Mouse (Mus musculus) megakaryocyte progenitor cell, adult 5-6 weeks (primary cell): ENCODE results near the gene Txlnb. TPM values are rescaled to one million over a fixed set of nuclear protein-coding genes. Genes with fewer than 3 reads are reported as not detected.
A peak's percentile ranks its signal among the peaks of the same experiment; 100 is the strongest.
"Not testable (repeated sequence)": the region's sequence is repeated elsewhere in the genome, so short reads cannot be mapped to it uniquely, and the experiment has no call there.

Experiments
- ATAC-seq: replicated peaks from 2 replicates; pipeline ENCODE4 v1.8.0; 2016; ENCODE audit warnings: mild to moderate bottlenecking, moderate TSS enrichment, inconsistent platforms; ENCODE audit not compliant: poor library complexity
- total RNA-seq, 2 experiments: library from RNA; stranded (forward) in 1 of 2; stranded (reverse) in 1 of 2; fragments of 157-497, 149-512 nt in 1 of 2; fragments of 200-1000 nt in 1 of 2; gene quantifications; 2 replicates each; pipeline versions ENCODE4 v1.2.3 to v1.2.4; 2015 to 2017

The Txlnb gene
- total RNA-seq, 2 experiments from 2014 or later: 0.37 to 0.44 TPM

DNA sequence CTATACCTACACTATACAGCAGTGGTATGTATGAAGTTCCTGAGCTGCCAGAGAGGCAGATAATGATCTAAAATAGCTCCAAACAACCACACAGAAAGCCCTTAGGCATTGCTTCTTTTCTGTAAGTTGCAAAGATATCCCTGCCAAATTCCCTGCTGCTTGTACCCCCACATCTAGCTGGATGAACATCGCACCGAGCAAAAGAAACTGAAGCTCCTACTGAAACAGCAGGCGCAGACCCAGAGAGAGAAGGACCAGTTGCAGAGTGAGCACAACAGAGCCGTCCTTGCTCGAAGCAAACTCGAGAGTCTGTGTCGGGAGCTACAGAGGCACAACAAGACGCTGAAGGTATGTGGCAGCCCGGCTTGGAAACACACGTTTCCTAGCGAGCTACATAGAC is 19.0 kb downstream of the Txlnb start:
- ATAC-seq: no peak

DNA sequence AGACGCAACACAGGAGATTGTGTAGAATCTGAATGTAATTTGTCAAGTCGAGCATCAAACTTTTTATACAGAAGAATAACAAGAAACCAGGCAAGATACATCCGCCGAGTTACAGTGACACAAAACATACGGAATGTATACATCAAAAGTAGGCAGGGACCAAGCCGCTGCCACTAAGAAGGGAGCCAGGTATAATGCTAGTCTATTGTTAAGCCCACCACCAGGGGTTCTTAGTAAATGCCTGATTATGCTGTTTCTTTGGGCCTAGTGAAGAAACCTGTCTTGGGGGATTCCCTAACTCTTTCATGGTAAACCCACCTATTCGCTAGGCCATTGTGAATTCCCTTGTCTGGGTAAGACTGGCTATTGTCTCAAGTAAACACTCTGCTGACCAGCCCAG is 24.4 kb downstream of the Txlnb start:
- ATAC-seq: not testable (repeated sequence)

DNA sequence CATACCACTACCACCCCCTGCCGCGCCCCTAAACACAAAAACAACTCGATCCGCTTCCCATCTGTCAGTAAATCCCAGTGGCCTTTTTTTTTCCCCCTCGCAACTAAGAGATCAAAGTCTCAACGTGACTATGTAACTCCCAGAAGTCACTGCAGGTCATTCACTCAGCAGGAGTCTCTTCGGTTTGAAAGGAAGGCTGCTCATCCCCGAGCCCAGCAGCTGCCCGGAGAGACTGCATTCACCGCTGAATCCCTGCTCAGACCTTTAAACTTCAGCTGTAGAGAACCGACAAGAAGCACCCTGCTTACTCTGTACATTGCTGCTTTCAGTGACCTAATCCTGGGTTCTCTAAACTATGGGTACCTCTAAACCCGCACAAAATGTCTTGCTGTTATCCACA is 31.4 kb downstream of the Txlnb start:
- no peak for ATAC-seq

DNA sequence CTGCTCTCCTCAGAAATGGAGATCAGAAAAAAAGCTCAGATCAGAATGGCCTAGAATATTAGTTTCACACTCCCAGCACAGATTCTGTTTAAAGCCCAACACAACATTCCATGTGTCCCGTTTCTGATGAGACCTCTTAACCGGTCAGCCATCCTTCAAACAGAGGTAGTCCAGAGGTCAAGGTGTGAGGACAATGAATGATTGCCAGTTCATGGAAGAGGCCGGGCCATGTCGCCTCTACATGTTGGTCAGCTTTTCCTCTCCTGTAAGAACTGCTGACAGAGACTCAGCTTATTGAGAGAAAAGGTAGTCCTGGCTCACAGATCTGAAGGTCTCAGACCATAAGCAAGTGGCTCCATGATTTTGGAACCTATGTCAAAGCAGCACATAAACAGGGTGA is 33.2 kb downstream of the Txlnb start:
- ATAC-seq: no peak

DNA sequence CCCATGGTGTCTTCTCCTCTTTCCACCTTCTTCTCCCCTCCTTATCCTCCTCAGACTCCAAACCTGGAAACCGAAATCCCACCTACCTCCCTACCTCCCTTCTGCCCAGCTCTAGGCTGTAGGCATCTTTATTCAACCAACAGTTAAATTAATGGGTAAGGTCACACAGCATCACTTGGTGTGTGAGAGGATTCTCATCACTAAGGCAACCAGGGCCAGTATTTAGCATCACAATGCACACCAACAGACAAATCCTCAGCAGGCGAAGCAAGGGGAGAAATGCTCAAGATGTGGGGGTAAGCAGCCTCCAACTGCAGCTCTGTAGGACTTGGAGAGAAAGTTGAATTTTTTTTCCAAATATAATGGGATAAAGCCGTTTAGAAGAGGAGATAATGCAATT is 35.0 kb downstream of the Txlnb start:
- ATAC-seq: no peak

DNA sequence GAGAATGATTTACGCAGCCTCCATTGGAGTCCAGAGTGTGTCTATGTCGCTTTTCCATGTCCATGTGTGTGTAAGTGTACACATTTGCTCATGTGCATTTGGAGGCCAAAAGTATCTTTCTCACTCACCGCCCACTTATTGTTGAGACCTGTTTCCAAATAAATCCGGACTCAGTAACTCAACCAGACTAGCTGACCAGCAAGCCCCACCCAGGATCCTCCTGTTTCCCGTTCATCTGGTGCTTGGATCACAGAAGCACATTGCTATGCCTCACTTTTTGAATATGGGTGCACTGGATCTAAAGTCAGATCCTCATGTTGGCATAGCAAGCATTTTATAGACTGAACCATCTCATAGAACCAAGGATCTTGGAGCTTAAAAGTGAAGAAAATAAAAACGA is 39.0 kb downstream of the Txlnb start:
- ATAC-seq: no peak

DNA sequence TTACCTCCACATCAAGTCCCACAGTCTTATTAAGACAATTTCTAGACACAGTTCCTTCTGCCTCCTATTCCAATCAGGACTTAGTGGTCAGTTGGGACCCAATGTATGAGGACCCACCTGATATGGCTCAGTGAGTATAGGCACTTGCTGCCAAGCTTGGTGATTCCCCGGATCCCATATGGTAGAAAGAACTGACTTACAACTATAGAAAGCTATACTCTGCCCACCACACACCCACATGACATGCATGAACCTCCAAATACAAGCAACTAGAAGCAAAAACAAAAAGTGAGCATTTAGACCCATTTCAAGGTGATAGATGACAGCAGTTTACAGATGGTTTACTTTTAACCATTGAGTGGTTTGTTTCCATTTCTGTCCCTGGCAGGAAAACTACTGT is 40.2 kb downstream of the Txlnb start:
- ATAC-seq: no peak

DNA sequence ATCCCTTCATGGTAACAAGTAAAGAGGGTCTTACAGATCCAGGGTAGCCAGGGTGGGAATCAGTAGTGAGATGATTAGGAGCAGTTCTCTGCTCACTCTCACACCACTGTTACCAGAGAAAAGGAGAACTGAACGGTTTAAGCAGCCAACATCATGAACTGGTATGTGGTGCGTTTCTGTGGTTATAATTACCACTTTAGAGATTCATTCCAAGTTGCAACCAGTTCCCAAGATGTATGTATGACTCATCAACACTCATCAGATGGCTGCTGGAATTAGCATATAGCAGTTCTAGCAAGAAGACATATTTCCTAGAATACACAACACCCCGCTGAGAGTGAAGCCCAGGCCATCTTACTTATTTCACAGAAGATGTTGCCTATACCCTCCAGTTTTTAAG is 46.0 kb downstream of the Txlnb start:
- ATAC-seq: peak; percentile 60

DNA sequence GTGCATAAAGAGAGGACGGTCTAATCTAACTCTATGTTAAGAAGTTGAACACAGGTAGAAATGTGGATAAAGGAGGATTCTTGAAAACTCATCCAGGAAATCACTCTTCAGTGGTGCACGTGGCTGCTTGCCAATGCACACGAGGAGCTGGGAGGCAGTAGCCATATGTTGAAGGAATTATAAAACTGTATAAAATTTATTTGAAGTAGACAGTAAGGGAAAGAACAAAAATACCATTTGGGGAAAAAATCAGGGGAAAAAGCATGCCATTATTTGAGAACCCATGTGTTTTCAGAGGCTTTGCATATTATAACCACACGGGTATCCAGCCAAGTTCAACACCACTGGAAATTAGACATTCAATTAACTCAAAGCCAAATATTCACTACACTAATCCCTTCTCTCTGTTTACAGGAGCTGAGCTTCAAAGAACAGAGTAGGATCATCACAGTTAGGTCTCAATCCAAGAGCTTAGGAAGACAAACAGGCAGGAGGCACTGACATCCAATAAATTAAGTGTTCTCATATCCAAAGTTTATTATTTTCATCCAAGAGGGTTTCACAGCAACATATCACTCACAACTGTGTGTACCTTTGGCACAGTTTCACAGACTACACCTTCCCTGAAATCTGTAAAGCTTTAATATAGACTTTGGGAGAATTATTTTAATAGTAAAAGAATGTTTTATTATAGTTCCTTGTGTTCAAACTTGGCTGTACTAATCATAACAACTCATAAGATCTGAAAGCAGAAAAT is 48.9 kb downstream of the Txlnb start:
- ATAC-seq: no peak

DNA sequence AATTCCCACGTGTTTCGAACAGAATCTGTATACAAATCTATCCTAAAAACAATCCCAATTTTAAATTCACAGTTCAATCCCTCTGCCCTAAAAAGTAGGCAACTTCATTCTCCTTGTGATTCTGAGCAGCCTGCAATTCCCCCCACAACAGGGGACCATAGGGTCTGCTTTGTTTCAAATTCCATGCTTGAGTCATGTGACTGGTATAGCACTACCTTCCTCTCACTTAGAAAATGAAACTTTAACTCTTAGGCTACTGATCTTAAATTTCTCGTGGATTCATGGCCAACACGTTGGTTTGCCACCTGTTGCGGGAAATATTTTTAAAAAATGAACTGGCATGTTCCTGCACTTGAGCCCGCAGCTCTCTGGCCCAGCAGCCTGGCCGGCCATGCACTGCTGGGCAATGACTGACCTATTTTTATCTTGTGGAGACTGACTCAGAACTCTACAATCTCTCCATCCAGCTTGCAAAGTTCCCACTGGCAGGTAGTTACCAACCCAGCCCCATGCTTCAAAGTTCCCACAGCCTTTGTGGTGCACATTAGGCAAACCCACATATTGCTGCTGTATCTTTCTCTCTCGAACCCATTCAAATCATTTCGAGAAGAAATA is 61.7 kb downstream of the Txlnb start:
- ATAC-seq: no peak

DNA sequence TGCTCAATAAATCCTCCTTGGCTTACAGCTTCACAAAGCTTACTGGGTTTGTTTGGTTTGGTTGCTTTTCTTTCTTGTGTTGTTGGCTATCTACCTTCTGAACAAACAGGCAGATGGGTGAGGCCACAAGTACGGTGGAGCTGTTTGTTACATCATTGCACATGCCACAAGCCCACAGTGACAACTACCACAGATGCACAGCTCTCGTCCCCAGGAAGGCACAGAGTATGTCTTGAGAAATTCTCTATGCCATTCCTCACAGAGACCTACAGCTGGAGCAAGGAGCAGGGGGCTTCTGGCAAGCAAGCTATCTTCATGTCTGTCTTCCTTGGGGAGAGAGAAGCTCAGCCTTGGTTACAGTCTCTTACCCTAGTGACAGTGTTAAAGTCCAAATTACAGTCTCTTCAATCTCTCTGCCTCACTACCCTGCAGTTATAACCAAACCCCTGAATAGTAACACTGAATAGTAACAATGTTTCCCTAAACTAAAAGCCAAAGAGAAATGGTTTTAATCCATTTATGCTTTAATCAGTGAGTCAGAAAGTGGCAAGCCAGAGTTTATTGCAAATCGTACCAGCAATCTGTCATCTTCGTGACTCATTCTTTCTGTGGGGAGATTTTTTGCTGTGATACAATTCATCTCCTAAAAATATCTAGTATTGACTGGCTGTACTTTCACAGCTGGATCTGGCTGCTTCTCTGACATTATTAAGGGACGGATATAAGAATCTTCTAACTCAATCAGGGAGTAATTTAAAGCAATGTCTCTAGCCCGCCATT is 64.9 kb downstream of the Txlnb start:
- ATAC-seq: no peak

DNA sequence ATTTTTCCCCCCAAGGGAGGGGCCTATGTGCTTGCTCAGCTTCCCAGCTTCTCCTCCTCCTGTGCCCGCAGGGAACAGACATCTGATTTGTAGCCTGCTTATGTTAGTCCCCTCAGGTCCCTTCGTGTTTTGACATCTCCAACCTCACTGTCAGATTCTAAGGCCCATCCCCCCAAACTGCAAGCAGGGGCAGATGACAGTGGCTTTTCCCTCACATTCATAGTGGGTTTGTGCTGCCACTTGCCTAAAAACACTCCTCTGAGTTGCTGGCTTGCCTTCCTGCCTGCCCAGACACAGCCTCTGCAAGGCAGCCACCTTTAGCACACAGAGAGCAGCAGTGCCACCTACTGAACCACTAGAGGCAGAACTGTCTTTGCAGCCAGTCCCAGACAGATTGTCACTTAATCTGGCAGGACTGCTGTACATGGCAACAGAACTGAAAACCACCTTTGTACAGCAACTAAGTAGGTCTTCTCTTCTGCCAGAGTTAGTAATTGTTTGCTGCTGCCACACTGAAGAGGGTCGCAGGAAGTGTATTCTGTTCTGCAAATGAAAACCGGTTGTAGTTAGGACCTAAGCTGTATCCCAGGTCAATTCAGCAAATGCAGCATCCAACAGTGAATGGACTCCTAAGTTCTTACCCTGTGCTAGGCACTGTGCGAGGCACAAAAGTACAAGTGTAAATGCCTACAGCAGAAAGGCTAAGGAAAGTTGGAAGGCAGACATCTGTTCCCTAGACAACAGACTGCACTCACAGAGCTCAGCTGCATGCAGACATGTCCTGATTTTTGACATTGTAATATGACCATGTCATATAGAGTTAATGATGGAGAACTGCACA is 74.0 kb downstream of the Txlnb start:
- peak; percentile 98 for ATAC-seq

DNA sequence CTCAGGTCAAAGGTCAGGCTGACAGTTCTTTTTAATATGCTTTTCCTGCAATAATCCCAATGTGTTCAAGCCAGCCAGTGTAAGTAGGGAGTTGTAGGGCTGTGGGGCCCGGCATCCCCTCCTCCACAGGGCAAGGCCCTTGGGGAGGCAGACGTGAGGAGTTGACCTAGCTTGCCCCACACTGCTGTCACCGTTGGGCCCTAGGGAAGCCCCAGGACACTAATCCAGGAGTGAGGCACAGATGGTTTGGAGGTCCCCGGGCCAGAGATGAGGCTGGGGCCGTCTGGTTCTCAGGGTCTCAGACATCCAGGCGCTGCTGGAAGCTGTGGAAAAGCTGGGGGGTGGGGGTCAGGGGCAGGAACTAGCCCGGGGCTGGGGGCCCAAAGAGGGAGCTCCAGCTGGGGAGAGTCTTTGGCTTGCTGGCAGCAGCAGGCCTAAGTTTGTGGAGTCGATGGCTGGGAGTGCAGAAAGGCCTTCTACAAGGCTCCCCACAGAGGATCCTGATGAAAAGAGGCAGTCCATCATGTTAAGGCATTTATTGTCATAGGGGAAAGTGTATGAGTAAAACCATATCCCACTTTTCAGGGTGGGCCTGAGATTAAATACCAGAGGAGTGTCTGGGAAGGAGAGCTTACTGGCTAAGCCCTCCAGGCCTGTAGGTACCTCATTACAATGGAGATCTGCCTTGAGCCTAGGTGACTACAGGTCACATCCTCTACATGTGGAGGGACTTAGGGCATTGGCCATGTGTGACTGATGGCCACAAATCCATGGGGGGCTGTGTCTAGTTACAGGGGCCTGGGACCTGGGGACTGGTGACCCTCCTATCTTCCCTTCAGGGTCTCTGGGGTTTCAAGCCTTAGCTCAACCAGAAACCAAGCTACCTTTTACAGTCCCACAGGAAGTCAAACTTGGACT is 82.2 kb downstream of the Txlnb start:
- ATAC-seq: no peak

DNA sequence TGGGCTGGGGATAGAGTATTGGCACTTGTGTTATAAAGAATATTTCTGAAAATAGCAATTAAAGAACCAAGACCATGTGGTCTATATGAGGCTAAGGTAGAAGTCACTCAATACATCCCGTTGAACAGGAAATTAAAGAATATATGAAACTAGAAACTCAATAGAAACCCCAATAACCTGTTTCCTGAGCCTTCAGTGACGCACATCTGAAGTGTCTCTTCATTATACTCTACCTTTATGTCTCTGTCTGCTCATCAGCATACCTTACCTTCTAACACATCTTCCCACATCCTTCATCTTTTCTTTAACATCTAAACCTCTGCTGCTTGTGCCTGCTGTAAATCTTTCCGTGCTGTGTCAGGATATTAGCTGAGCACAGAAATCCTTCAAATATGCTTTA is 84.0 kb downstream of the Txlnb start:
- no peak for ATAC-seq

DNA sequence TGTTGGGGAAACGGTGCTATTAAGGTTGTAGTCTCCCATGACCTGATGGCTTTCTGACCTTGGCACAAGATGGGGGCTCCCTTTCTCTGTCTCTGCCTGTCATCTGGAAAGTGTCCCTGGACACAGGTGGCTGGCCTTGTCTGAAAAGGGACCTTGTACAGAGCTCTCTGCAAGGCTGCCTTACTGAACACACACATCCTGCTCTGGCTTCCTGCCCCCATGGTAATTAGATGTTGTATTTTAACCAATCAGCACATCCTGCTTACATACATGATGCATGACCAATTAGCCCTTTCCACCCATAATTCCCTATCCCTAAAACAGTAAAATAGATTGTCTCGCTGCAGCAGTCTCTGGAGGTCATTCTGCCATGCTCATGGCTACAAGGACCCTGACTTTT is 84.7 kb downstream of the Txlnb start:
- no peak for ATAC-seq

Other genes starting within 250 kb of the Txlnb start
- 195 and 231 TPM in 2 replicates for gene Cited2, start 73.0 kb upstream of the Txlnb start, total RNA-seq (2015)
- 49.9 and 57.5 TPM in 2 replicates for gene Cited2, start 73.0 kb upstream of the Txlnb start, total RNA-seq (2017)
- gene Heca, start 151.8 kb downstream of the Txlnb start, total RNA-seq (2015): 15.7 and 17.2 TPM in 2 replicates
- 25.6 and 38.0 TPM in 2 replicates for gene Heca, start 151.8 kb downstream of the Txlnb start, total RNA-seq (2017)
- 274 and 350 TPM in 2 replicates for gene Abracl, start 227.1 kb downstream of the Txlnb start, total RNA-seq (2015)
- gene Abracl, start 227.1 kb downstream of the Txlnb start, total RNA-seq (2017): 298 and 321 TPM in 2 replicates